Mouse (Mus musculus) liver, postnatal 0 days (tissue): ENCODE data around the gene Slc16a10. TPM values are rescaled to one million over a fixed set of nuclear protein-coding genes. Genes with fewer than 3 reads are reported as not detected.

Source experiments
- ATAC-seq: fragments of 200-750 bp; cut with Nextera tagmentation; 2 replicates; pipeline ENCODE4 v1.8.0; 2017; ENCODE audit warnings: mild to moderate bottlenecking, moderate library complexity
- DNase-seq: peaks from one replicate; pipeline ENCODE4 v3.0.0-alpha.2; 2016
- H3K27ac ChIP-seq: fragments of 300-500 bp; sonication (generic); 2 replicates; pipeline ENCODE4 v1.5.1; 2014; ENCODE audit warnings: antibody characterized with exemption, moderate library complexity, mild to moderate bottlenecking, low read depth
- H3K27me3 ChIP-seq: fragments of 300-500 bp; sonication (generic); 2 replicates; pipeline ENCODE4 v1.6.1; 2014; ENCODE audit warnings: low read length, control low read depth, mixed read lengths; ENCODE audit not compliant: insufficient read depth
- H3K36me3 ChIP-seq: fragments of 300-500 bp; sonication (generic); replicated peaks from 2 replicates; pipeline ENCODE4 v1.6.1; 2014; ENCODE audit warnings: mild to moderate bottlenecking, control low read depth, low read length, moderate library complexity, mixed read lengths; ENCODE audit not compliant: insufficient read depth
- H3K4me1 ChIP-seq: fragments of 300-500 bp; sonication (generic); 2 replicates; pipeline ENCODE4 v1.6.1; 2014; ENCODE audit warnings: antibody characterized with exemption, mild to moderate bottlenecking, control low read depth; ENCODE audit not compliant: insufficient read depth
- H3K4me2 ChIP-seq: fragments of 300-500 bp; sonication (generic); 2 replicates; pipeline ENCODE4 v1.6.1; 2014; ENCODE audit warnings: low read depth, mild to moderate bottlenecking, low read length, moderate library complexity, mixed read lengths
- H3K4me3 ChIP-seq: fragments of 300-500 bp; sonication (generic); 2 replicates; pipeline ENCODE4 v1.5.1; 2014; ENCODE audit warnings: low read depth, low read length
- H3K9ac ChIP-seq: fragments of 300-500 bp; sonication (generic); replicated peaks from 2 replicates; pipeline ENCODE4 v1.6.1; 2014; ENCODE audit warnings: mild to moderate bottlenecking, moderate library complexity
- H3K9me3 ChIP-seq: fragments of 300-500 bp; sonication (generic); 2 replicates; pipeline ENCODE4 v1.6.1; 2016; ENCODE audit warnings: mild to moderate bottlenecking, control low read depth, low read length, mixed read lengths
- CTCF ChIP-seq: sonication (generic); IDR thresholded peaks from 2 replicates; pipeline ENCODE4 v1.5.1; 2016; ENCODE audit warnings: antibody characterized with exemption, low read depth
- EP300 ChIP-seq: IDR thresholded peaks from 2 replicates; pipeline ENCODE4 v1.6.1; 2016; ENCODE audit warnings: antibody characterized with exemption, low read depth, mild to moderate bottlenecking
- WGBS: fragments of 180-500 bp; shearing (Covaris S2); extraction: QIAGEN DNeasy Blood & Tissue Kit; methylation state at CpG from one replicate; pipeline ENCODE4 v1.1.7; 2014; ENCODE audit not compliant: insufficient replicate concordance; 5-methylcytosine and 5-hydroxymethylcytosine counted together
- polyA plus RNA-seq: library from polyadenylated mRNA; unstranded; fragments of >200 nt; fragmentation: Nextera tagmentation; extraction: Ambion mirVana; gene quantifications from 2 replicates; pipeline ENCODE4 v1.2.1, GENCODE M21; 2015

Gene Slc16a10
- polyA plus RNA-seq, 1 experiment from 2014 or later, result 22.1 TPM

DNA sequence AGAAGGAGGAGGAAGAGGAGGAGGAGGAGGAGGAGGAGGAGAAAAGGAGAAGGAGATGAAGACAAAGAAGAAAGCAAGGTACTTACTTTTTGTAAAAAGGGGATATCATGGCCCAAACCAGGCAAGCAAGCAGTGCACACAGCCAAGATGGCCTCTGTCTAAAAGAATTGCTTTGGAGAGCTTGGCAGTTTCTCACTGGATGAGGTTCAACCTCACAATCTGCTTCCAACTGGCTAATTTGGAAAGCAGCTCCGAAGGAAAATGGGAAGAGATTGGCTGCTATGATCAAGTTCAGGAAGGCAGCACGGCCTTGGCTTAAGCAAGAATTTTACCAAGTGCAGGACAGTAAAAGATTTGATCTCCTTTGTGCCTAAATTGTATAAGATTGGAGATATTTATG is 112.4 kb downstream of the Slc16a10 start:
- no peaks in the 10 kb centered on the region for H3K36me3 ChIP-seq
- H3K4me3 ChIP-seq, result no peak overlapping the region
- 90% methylated on average over 2 of the region's 2 CpGs for WGBS
- no peak overlapping the region for H3K27ac ChIP-seq
- no peak overlapping the region for H3K9ac ChIP-seq
- peaks cover 8% of the 10 kb centered on the region; the same call in 1 of the 2 replicates for H3K4me1 ChIP-seq
- ATAC-seq, result no peak
- no peaks in the 10 kb centered on the region for H3K27me3 ChIP-seq
- no peak for DNase-seq
- TF ChIP-seq CTCF (no peak), EP300 (no peak)
- no peaks in the 10 kb centered on the region for H3K9me3 ChIP-seq
- H3K4me2 ChIP-seq, result no peak overlapping the region

GRCm38 (mm10) chr10:40028091-40028490 is 114.0 kb downstream of the Slc16a10 start:
- WGBS, result 83% methylated on average over 8 of the region's 8 CpGs

GRCm38 (mm10) chr10:40026546-40026945 is 115.5 kb downstream of the Slc16a10 start:
- H3K4me1 ChIP-seq, result peaks cover 12% of the 10 kb centered on the region; the same call in 1 of the 2 replicates
- no peak overlapping the region for H3K27ac ChIP-seq
- no peaks in the 10 kb centered on the region for H3K36me3 ChIP-seq
- no peak overlapping the region for H3K4me3 ChIP-seq
- no peak for ATAC-seq
- no peak overlapping the region for H3K4me2 ChIP-seq
- WGBS, result 80% methylated on average over 5 of the region's 5 CpGs
- H3K9me3 ChIP-seq, result no peaks in the 10 kb centered on the region
- TF ChIP-seq EP300 (no peak), CTCF (no peak)
- no peak overlapping the region for H3K9ac ChIP-seq
- no peaks in the 10 kb centered on the region for H3K27me3 ChIP-seq
- no peak for DNase-seq

More at GRCm38 (mm10) chr10:40028091-40028490, 114.0 kb downstream of the Slc16a10 start:
- ATAC-seq (no peak), DNase-seq (no peak)
- Histone ChIP-seq H3K27ac (no peak overlapping the region), H3K4me2 (no peak overlapping the region), H3K9ac (no peak overlapping the region), H3K36me3 (no peaks in the 10 kb centered on the region), H3K9me3 (no peaks in the 10 kb centered on the region), H3K4me3 (no peak overlapping the region), H3K27me3 (no peaks in the 10 kb centered on the region), H3K4me1 (peaks cover 12% of the 10 kb centered on the region; the same call in 1 of the 2 replicates)
- TF ChIP-seq CTCF, result no peak
- no peak for TF ChIP-seq EP300

DNA sequence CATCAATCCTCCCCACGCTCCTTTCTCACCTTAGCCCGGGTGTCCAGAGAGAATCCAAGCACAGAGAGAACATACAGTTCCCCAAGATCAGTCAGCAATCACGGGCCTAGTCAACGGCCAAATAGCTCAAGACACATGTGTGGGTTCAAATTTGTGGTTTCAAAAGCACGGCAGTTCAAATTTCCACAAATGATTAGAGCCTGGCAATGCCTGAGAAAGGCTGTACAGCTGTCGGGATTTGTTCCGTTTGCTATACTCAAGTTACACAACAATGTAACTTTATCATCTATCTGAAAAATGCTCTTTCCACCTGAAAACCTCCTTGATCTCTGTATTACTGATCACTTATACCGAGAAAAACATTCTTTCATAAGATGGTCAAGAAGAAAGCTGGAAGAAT is 116.5 kb downstream of the Slc16a10 start:
- WGBS, result 58% methylated on average over 8 of the region's 8 CpGs
- DNase-seq, result no peak
- Histone ChIP-seq H3K9me3 (no peaks in the 10 kb centered on the region), H3K27me3 (no peaks in the 10 kb centered on the region), H3K4me1 (peaks cover 12% of the 10 kb centered on the region; the same call in 1 of the 2 replicates), H3K27ac (no peak overlapping the region), H3K4me2 (peak overlapping the region; percentile 83), H3K9ac (no peak overlapping the region), H3K36me3 (no peaks in the 10 kb centered on the region), H3K4me3 (peak overlapping the region; percentile 58; the same call in 1 of the 2 replicates)
- TF ChIP-seq EP300, result no peak
- no peak for TF ChIP-seq CTCF
- ATAC-seq, result no peak; the same call in 1 of the 2 replicates

- peak within 1 kb of the TSS; percentile 83 for H3K4me2 ChIP-seq
- peak within 1 kb of the TSS; percentile 60 for H3K9ac ChIP-seq
- ATAC-seq (peak; percentile 93), DNase-seq (peak; percentile 83)
- no peaks in the 10 kb centered on the region for H3K36me3 ChIP-seq
- H3K27me3 ChIP-seq, result no peaks in the 10 kb centered on the region
- 2% methylated on average over 46 of the region's 46 CpGs for WGBS
- no peaks in the 10 kb centered on the region for H3K9me3 ChIP-seq
- TF ChIP-seq CTCF (peak; percentile 31), EP300 (no peak)
- H3K4me1 ChIP-seq, result peaks cover 12% of the 10 kb centered on the region; the same call in 1 of the 2 replicates
- H3K4me3 ChIP-seq, result peak within 1 kb of the TSS; percentile 58
- H3K27ac ChIP-seq, result peak within 1 kb of the TSS; percentile 85
These were observed 117.3 kb downstream of the Slc16a10 start, which contains the start of gene Mfsd4b1 for GRCm38 (mm10) chr10:40024554-40025428. Gene Mfsd4b1 (minus strand): TSS chr10:40025268.

- no peaks in the 10 kb centered on the region for H3K27me3 ChIP-seq
- no peak overlapping the region for H3K4me3 ChIP-seq
- ATAC-seq (no peak), DNase-seq (no peak)
- H3K4me1 ChIP-seq, result peaks cover 10% of the 10 kb centered on the region; the same call in 1 of the 2 replicates
- no peaks in the 10 kb centered on the region for H3K9me3 ChIP-seq
- H3K4me2 ChIP-seq, result no peak overlapping the region
- 57% methylated on average over 2 of the region's 2 CpGs for WGBS
- H3K27ac ChIP-seq, result no peak overlapping the region
- no peak for TF ChIP-seq EP300
- no peak for TF ChIP-seq CTCF
- no peak overlapping the region for H3K9ac ChIP-seq
- H3K36me3 ChIP-seq, result no peaks in the 10 kb centered on the region
These were observed 121.7 kb downstream of the Slc16a10 start for GRCm38 (mm10) chr10:40020401-40020800.
